Mouse (Mus musculus) stomach, postnatal 0 days (tissue): Measurements from ENCODE around the gene Abcb9. TPM values are rescaled to one million over a fixed set of nuclear protein-coding genes. Genes with fewer than 3 reads are reported as not detected.

Experiments used
- ATAC-seq: fragments of 200-750 bp; cut with Nextera tagmentation; 2 replicates; pipeline ENCODE4 v1.8.0; 2017; ENCODE audit not compliant: low FRiP score, low TSS enrichment
- DNase-seq: peaks from one replicate; pipeline ENCODE4 v3.0.0-alpha.2; 2016; ENCODE audit warnings: low spot score
- H3K27ac ChIP-seq: fragments of 300-500 bp; sonication (generic); replicated peaks from 2 replicates; pipeline ENCODE4 v1.5.1; 2014; ENCODE audit warnings: mild to moderate bottlenecking, control low read depth
- H3K27me3 ChIP-seq: fragments of 300-500 bp; sonication (generic); 2 replicates; pipeline ENCODE4 v1.6.1; 2014; ENCODE audit warnings: low read length; ENCODE audit not compliant: control insufficient read depth, insufficient read depth
- H3K36me3 ChIP-seq: fragments of 300-500 bp; sonication (generic); 2 replicates; pipeline ENCODE4 v1.6.1; 2014; ENCODE audit warnings: low read length, mixed read lengths; ENCODE audit not compliant: control insufficient read depth, insufficient read depth
- H3K4me1 ChIP-seq: fragments of 300-500 bp; sonication (generic); replicated peaks from 2 replicates; pipeline ENCODE4 v1.6.1; 2014; ENCODE audit warnings: antibody characterized with exemption; ENCODE audit not compliant: control insufficient read depth, insufficient read depth
- H3K4me2 ChIP-seq: fragments of 300-500 bp; sonication (generic); replicated peaks from 2 replicates; pipeline ENCODE4 v1.6.1; 2014; ENCODE audit warnings: low read depth, mild to moderate bottlenecking, control low read depth, moderate library complexity
- H3K4me3 ChIP-seq: fragments of 300-500 bp; sonication (generic); 2 replicates; pipeline ENCODE4 v1.5.1; 2014; ENCODE audit warnings: low read depth, low read length, control low read depth
- H3K9ac ChIP-seq: fragments of 300-500 bp; sonication (generic); 2 replicates; pipeline ENCODE4 v1.6.1; 2014; ENCODE audit warnings: mild to moderate bottlenecking, low read length, control low read depth, mixed read lengths
- H3K9me3 ChIP-seq: fragments of 300-500 bp; sonication (generic); 2 replicates; pipeline ENCODE4 v1.6.1; 2016; ENCODE audit warnings: low read length; ENCODE audit not compliant: control insufficient read depth
- CTCF ChIP-seq: IDR thresholded peaks from 2 replicates; pipeline ENCODE4 v1.5.1; 2016; ENCODE audit warnings: antibody characterized with exemption, low read depth, mild to moderate bottlenecking, moderate library complexity
- EP300 ChIP-seq: optimal IDR thresholded peaks from 2 replicates; pipeline ENCODE3; 2016; ENCODE audit warnings: antibody characterized with exemption
- WGBS: fragments of 180-500 bp; shearing (Covaris S2); extraction: QIAGEN DNeasy Blood & Tissue Kit; methylation state at CpG from one replicate; pipeline ENCODE4 v1.1.7; 2014; 5-methylcytosine and 5-hydroxymethylcytosine counted together
- polyA plus RNA-seq: library from polyadenylated mRNA; unstranded; fragments of >200 nt; fragmentation: Nextera tagmentation; extraction: Ambion mirVana; gene quantifications from 2 replicates; pipeline ENCODE4 v1.2.1, GENCODE M21; 2015

The Abcb9 gene
- polyA plus RNA-seq, 1 experiment from 2014 or later: 7.7 TPM

DNA sequence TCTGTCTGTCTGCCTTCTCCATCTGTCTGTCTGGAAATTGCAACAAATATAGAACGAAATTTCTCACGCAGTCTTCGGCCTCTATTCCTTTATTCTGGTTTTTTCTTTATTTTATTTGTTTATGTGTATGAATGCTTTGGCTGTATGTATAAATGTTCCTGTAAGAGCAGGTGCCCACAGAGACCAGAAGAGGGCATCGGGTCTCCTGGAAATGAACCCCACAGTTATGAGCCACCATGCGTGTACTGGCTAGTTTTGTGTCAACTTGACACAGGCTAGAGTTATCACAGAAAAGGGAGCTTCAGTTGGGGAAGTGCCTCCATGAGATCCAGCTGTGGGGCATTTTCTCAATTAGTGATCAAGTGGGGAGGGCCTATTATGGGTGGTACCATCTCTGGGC lies 51.6 kb downstream of the Abcb9 start:
- Histone ChIP-seq H3K9ac (0 out of 2 replicates have a peak overlapping the region, but pooled peaks have one; percentile 43), H3K4me1 (0 out of 2 replicates have a peak, but pooled peaks cover 2% of the 10 kb centered on the region), H3K36me3 (no peaks in the 10 kb centered on the region), H3K4me3 (no peak overlapping the region), H3K4me2 (no peak overlapping the region), H3K9me3 (no peaks in the 10 kb centered on the region), H3K27me3 (no peaks in the 10 kb centered on the region), H3K27ac (peak overlapping the region; percentile 81)
- peak; percentile 56 for TF ChIP-seq CTCF
- no peak for TF ChIP-seq EP300
- ATAC-seq: no peak
- WGBS: 82% methylated on average over 5 of the region's 5 CpGs
- DNase-seq: no peak

DNA sequence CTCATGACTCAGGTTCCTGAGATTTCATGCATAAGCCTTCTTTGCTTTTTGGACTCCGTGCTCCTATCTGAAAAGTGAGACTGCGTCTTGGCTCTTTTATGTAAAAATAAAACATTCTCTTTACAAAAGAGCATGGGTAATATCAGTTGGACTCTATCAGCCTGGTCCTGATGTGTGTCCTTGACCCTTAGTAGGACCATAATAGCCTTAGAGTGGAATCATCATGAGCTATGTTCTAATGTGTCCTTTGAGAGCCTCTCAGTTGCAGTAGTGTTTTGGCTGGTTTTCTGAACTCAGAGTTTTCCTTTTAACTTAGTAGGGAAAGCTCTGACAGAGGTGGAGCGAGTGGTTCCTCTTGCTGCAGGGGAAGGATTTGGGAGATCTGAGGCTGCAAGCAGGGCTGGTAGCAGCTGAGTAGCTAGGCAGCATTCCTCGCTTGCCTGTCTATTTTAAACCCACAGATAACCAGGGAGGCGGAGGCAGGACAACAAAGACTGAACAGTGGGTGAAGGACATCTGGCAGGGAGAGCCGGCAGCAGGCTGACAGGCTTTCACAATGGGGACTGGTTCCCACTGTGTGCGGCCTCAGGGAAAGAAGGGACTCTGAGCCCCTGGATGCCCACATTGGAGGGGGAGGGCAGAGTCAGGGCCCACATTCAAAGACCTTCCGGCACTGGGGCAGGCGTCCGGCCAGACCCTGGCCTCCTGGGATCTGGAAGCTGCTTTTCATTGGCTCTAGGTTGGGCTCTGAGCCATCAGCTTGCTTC lies 52.2 kb downstream of the Abcb9 start:
- DNase-seq (peak; percentile 53), ATAC-seq (no peak)
- Histone ChIP-seq H3K4me1 (0 out of 2 replicates have a peak, but pooled peaks cover 2% of the 10 kb centered on the region), H3K4me2 (no peak overlapping the region), H3K4me3 (no peak overlapping the region), H3K9ac (0 out of 2 replicates have a peak overlapping the region, but pooled peaks have one; percentile 43), H3K36me3 (no peaks in the 10 kb centered on the region), H3K27ac (peak overlapping the region; percentile 81), H3K27me3 (no peaks in the 10 kb centered on the region), H3K9me3 (no peaks in the 10 kb centered on the region)
- WGBS: 41% methylated on average over 10 of the region's 10 CpGs
- TF ChIP-seq EP300: no peak

DNA sequence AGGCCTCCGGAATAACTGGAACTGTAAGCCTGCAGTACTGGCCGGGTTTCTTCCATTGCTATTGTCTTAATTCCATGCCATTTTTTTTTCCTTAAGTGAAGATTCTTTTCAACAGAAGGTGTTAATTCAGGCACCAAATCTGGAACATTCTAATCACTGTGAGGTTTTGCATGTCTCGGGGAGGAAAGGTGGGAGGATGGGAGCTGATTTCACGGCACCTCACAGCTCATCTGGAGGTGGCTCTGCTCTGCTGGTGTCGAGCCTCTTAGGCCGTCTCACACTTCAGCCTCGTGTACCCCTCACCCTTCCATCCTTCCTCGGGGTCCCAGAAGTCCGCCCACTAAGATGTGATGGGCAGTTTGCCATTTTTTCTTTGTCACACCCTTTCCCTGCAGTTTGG lies 54.5 kb downstream of the Abcb9 start:
- TF ChIP-seq EP300 (no peak), CTCF (no peak)
- Histone ChIP-seq H3K9me3 (no peaks in the 10 kb centered on the region), H3K27me3 (no peaks in the 10 kb centered on the region), H3K27ac (no peak overlapping the region), H3K9ac (no peak overlapping the region), H3K4me1 (0 out of 2 replicates have a peak, but pooled peaks cover 2% of the 10 kb centered on the region), H3K4me3 (no peak overlapping the region), H3K4me2 (no peak overlapping the region), H3K36me3 (no peaks in the 10 kb centered on the region)
- DNase-seq (no peak), ATAC-seq (no peak)
- 59% methylated on average over 9 of the region's 9 CpGs for WGBS

DNA sequence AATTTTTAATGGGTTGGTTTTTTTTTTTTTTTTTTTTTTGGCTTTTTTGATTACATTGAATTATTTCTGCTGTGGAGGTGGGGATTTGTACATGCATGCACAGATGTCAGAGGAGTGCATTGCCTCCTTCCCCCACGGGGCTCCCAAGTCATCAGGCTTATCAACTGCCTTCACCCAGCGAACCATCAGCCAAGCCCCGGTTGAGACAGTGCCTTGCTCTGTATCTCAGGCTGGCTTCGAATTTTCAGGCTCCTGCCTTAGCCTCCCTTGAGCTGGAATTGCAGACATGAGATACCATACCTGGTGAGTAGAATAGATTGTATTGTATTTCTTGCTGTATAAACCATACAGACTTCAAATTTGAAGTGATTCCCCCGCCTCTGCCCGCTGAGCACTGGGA lies 56.0 kb downstream of the Abcb9 start:
- Histone ChIP-seq H3K36me3 (no peaks in the 10 kb centered on the region), H3K27me3 (no peaks in the 10 kb centered on the region), H3K9ac (no peak overlapping the region), H3K9me3 (no peaks in the 10 kb centered on the region), H3K4me3 (no peak overlapping the region), H3K4me2 (no peak overlapping the region), H3K27ac (no peak overlapping the region), H3K4me1 (0 out of 2 replicates have a peak, but pooled peaks cover 2% of the 10 kb centered on the region)
- TF ChIP-seq EP300 (no peak), CTCF (no peak)
- WGBS: 79% methylated on average over 6 of the region's 6 CpGs
- ATAC-seq (no peak), DNase-seq (no peak)

DNA sequence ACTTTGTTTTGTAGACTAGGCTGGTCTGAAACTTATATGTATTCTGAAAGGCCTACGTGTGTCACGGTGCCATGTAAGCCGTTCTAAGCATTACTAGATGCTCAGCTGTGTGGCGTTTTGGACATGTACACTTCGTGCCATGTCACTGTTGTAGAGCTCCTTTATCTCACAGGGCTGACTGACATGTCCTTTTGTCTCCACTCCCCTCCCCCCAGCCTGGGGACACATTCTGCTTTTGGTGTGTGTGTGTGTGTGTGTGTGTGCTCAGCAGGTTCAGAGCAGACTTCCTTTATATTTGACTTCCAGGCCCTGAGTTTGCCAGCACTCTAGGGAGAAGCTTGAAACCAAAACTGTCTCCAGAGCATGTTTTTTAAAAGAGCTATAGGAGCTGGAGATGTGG lies 58.8 kb downstream of the Abcb9 start:
- Histone ChIP-seq H3K4me1 (no peaks in the 10 kb centered on the region), H3K9ac (no peak overlapping the region), H3K4me2 (no peak overlapping the region), H3K4me3 (no peak overlapping the region), H3K27ac (no peak overlapping the region), H3K9me3 (no peaks in the 10 kb centered on the region), H3K36me3 (no peaks in the 10 kb centered on the region), H3K27me3 (no peaks in the 10 kb centered on the region)
- 56% methylated on average over 5 of the region's 5 CpGs for WGBS
- ATAC-seq (no peak), DNase-seq (no peak)
- no peak for TF ChIP-seq CTCF
- TF ChIP-seq EP300: no peak

DNA sequence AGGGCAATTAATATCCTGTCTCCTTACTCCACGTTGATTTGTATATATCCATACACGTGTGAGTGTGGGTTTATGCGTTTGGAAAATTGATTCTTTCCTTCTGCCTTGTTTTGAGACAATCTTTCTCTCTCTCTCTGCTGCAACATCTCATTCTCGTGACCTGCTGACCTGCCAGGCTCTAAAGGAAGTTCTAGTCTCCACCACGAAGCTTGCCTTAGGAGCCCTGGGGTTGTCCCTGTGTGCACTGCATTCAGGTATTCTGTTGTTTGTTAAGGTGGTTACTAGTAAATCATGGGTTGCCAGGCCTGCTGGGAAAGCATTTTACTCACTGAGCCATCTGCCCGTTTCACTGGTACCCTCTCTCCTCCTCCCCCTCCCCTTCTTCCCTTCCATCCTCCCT lies 59.3 kb downstream of the Abcb9 start:
- H3K36me3 ChIP-seq: no peaks in the 10 kb centered on the region
- no peak overlapping the region for H3K9ac ChIP-seq
- ATAC-seq: no peak
- no peak for TF ChIP-seq CTCF
- no peak for TF ChIP-seq EP300
- H3K27ac ChIP-seq: no peak overlapping the region
- H3K9me3 ChIP-seq: no peaks in the 10 kb centered on the region
- no peak for DNase-seq
- H3K4me2 ChIP-seq: no peak overlapping the region
- no peaks in the 10 kb centered on the region for H3K4me1 ChIP-seq
- no peaks in the 10 kb centered on the region for H3K27me3 ChIP-seq
- WGBS: 31% methylated on average over 6 of the region's 6 CpGs
- H3K4me3 ChIP-seq: no peak overlapping the region
